Mouse (Mus musculus) leukemia stem cell, adult 10-12 weeks (primary cell): ENCODE measurements around the gene Gm16451. TPM values are rescaled to one million over a fixed set of nuclear protein-coding genes. Genes with fewer than 3 reads are reported as not detected.

Experiments
- polyA plus RNA-seq: library from polyadenylated mRNA; stranded (reverse); fragments of >175 nt; gene quantifications from 2 replicates; pipeline ENCODE4 v1.2.3, GENCODE M21; 2012; ENCODE audit warnings: low replicate concordance

Gm16451 gene
- not detected in 2 replicates for polyA plus RNA-seq

GRCm38 (mm10) chr7:22118145-22118544, at the start of gene Gm16451:
Gm16451 (minus strand) TSS chr7:22118245.

GRCm38 (mm10) chr7:22163935-22164334, 45.9 kb upstream of the Gm16451 start, which contains the start of gene Vmn1r142:
Vmn1r142 (minus strand) TSS chr7:22164035.

GRCm38 (mm10) chr7:22134641-22135040, 16.6 kb upstream of the Gm16451 start, which contains the start of gene Gm10666:
Gm10666 (minus strand) TSS chr7:22134741.

GRCm38 (mm10) chr7:22068757-22069156, 49.3 kb downstream of the Gm16451 start, which contains the start of gene Vmn1r139:
Vmn1r139 (plus strand) TSS chr7:22069057.

Other genes with a start within 250 kb of the Gm16451 start
- not detected in 2 replicates for gene Gm5891, start 197.0 kb downstream of the Gm16451 start, polyA plus RNA-seq
- not detected in 2 replicates for gene Vmn1r137, start 123.7 kb downstream of the Gm16451 start, polyA plus RNA-seq
- not detected in 2 replicates for gene Vmn1r138, start 89.3 kb downstream of the Gm16451 start, polyA plus RNA-seq
- gene Gm6176, start 61.9 kb downstream of the Gm16451 start, polyA plus RNA-seq: not detected in 2 replicates
- gene Vmn1r139, start 49.2 kb downstream of the Gm16451 start, polyA plus RNA-seq: not detected in 2 replicates
- not detected in 2 replicates for gene Gm10666, start 16.5 kb upstream of the Gm16451 start, polyA plus RNA-seq
- not detected in 2 replicates for gene Vmn1r142, start 45.8 kb upstream of the Gm16451 start, polyA plus RNA-seq
- not detected in 2 replicates for gene Vmn1r143, start 71.1 kb upstream of the Gm16451 start, polyA plus RNA-seq
- not detected in 2 replicates for gene Gm8653, start 83.0 kb upstream of the Gm16451 start, polyA plus RNA-seq
- gene Gm8453, start 111.2 kb upstream of the Gm16451 start, polyA plus RNA-seq: not detected in 2 replicates
- gene Gm4187, start 211.5 kb upstream of the Gm16451 start, polyA plus RNA-seq: not detected in 2 replicates